26 mouse cellular contexts compared by ENCODE assay signal in the genomic region with DNA sequence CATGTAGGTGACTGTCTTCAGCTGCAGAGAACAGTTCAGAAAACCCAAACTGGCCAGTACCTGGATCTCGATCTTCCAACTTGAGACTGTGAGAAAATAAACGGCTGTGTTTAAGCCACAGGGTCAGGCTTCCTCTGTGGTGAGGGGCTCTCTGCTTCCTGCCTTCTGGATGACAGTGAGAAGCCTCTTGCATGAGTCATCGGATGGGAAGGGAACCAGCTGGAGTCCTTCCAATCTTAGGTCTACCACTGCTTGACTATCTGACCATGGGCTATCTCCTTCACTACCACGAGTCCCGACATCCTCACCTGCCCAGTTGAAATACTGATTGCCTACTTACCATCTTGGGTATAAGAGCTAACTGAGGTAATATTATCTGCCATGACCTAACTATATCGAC. TPM values are rescaled to one million over a fixed set of nuclear protein-coding genes. Genes with fewer than 3 reads are reported as not detected.
A peak's percentile ranks its signal among the peaks of the same experiment; 100 is the strongest.
DNase-seq lines count a peak whose midpoint lies in the region; ATAC-seq and TF ChIP-seq lines count a peak whose summit lies in the region.
"Had no signal": no experiment of that assay in that cellular context is flagged by ENCODE, and none has a peak within 500 bp of the region (broad histone marks: within the 10 kb centered on the region; RNA-seq: fewer than 3 reads in every experiment).

No protein-coding gene starts in this region.

- peaks cover 7% of the 10 kb centered on the region for H3K4me1 ChIP-seq in testis, adult 2 months (ENCODE audit: control insufficient read depth, insufficient read depth, low read length)
- H3K4me1 ChIP-seq: heart, embryonic 13.5 days; midbrain, embryonic 10.5 days had no signal

- peak overlapping the region; percentile 91 for H3K4me3 ChIP-seq in testis, adult 2 months (ENCODE audit: control insufficient read depth, low read depth, low read length)
- H3K4me3 ChIP-seq: erythroblast, embryonic 14.5 days; heart, adult 2 months; heart, embryonic 13.5 days; midbrain, embryonic 10.5 days; midbrain, embryonic 15.5 days had no signal

- DNase-seq in adrenal gland, adult 8-10 months: peak; percentile 8
- DNase-seq in adrenal gland, adult 18-20 months (ENCODE audit: low spot score in 2 of 2): no peak
- no peak for DNase-seq in testis, postnatal 10 days (ENCODE audit: low spot score)
- DNase-seq in adrenal gland, postnatal 14 days: peak; percentile 21
- DNase-seq in embryo, embryonic 9.5 days (ENCODE audit: extremely low spot score): no peak
- no peak for DNase-seq in heart, adult 9 months (ENCODE audit: low spot score in 2 of 2)
- DNase-seq: cerebellum, adult 2 months; heart, adult 2 months; heart, postnatal 10 days; lung, adult 2 months; lung, postnatal 10 days; right cerebral cortex, adult 18-20 months had no signal

- no peak for TF ChIP-seq POLR2A in testis, adult 2 months (IDR thresholded peaks at IDR 0.05; ENCODE audit: control insufficient read depth, low read depth, low read length)

- H3K27ac ChIP-seq in testis, adult 2 months (ENCODE audit: control insufficient read depth, insufficient read depth, low read depth, low read length): no peak overlapping the region
- H3K27ac ChIP-seq: heart, adult 2 months; heart, embryonic 13.5 days; hindbrain, embryonic 14.5 days; kidney, postnatal 0 days; liver, embryonic 14.5 days; midbrain, embryonic 15.5 days had no signal

- TF ChIP-seq CTCF in testis, adult 2 months (IDR thresholded peaks at IDR 0.05; ENCODE audit: control insufficient read depth, insufficient read depth, insufficient replicate concordance, low read depth, low read length): no peak

- peaks cover 3% of the 10 kb centered on the region; the same call in 1 of the 2 replicates for H3K27me3 ChIP-seq in testis, adult 2 months (ENCODE audit: control insufficient read depth, insufficient read depth, low read length)
- H3K27me3 ChIP-seq: midbrain, embryonic 15.5 days; Patski had no signal

- no peak for ATAC-seq in megakaryocyte, adult 5-6 weeks (ENCODE audit: poor library complexity, severe bottlenecking)
- ATAC-seq: forebrain, embryonic 16.5 days; intestine, postnatal 0 days; midbrain, embryonic 15.5 days; Patski had no signal

- H3K36me3 ChIP-seq in testis, adult 2 months (ENCODE audit: control insufficient read depth, insufficient read depth, low read length): no peaks in the 10 kb centered on the region
- H3K36me3 ChIP-seq: heart, embryonic 13.5 days; midbrain, embryonic 10.5 days; midbrain, embryonic 15.5 days had no signal

RNA-seq across cellular contexts. Expression of a gene that starts 40.9 kb away (rescaled TPM):
- total RNA-seq in adrenal gland, adult 8-10 months (2022): 100 to 1,000 TPM; 111 to 179 (median 142) TPM
- total RNA-seq in adrenal gland, adult 18-20 months (2021): 100 to 1,000 TPM; 261 to 274 TPM
- polyA plus RNA-seq in testis, adult 2 months (2012; rRNA removed): 1.1 and 5.5 TPM in 2 replicates
- 37.7 and 45.9 TPM in 2 replicates for total RNA-seq in adrenal gland, postnatal 14 days (2021)
- total RNA-seq in megakaryocyte, adult 5-6 weeks (2015): not detected in 2 replicates
- total RNA-seq in megakaryocyte, adult 5-6 weeks (2017): not detected in 2 replicates
- total RNA-seq: hematopoietic stem cell, adult 5-6 weeks; neutrophil, adult 5-6 weeks had no signal
- polyA plus RNA-seq: erythroblast, embryonic 14.5 days had no signal

Comparison
In these comparisons a context has a peak if more than half of its experiments do, and no peak if none do; other contexts are left out.
1. DNase-seq: peak in adrenal gland, adult 8-10 months (single experiment) and adrenal gland, postnatal 14 days (single experiment); none in adrenal gland, adult 18-20 months (0 of 2), testis, postnatal 10 days (single experiment), embryo, embryonic 9.5 days (single experiment) and heart, adult 9 months (0 of 2).
2. RNA of a gene that starts 40.9 kb away (total RNA-seq): 261 to 274 TPM in adrenal gland, adult 18-20 months, 111 to 179 TPM in adrenal gland, adult 8-10 months and 37.7 to 45.9 TPM in adrenal gland, postnatal 14 days; not detected in megakaryocyte, adult 5-6 weeks; every median in the first group is over 10 times any median in the second.